Mouse (Mus musculus) frontal cortex, adult (tissue): Measurements from ENCODE around the gene Nipal3.

ENCODE experiments used
- ATAC-seq: cut with Nextera tagmentation; 2 replicates; pipeline ENCODE4 v1.9.2; 2017; ENCODE audit warnings: mild to moderate bottlenecking, moderate library complexity, mixed read lengths; ENCODE audit not compliant: low TSS enrichment

Gene Nipal3

GRCm38 (mm10) chr4:135507547-135508350, 12.9 kb upstream of the Nipal3 start:
- ATAC-seq, result peak; percentile 92

GRCm38 (mm10) chr4:135505794-135506193, 11.0 kb upstream of the Nipal3 start:
- no peak for ATAC-seq

- no peak for ATAC-seq
Measured at GRCm38 (mm10) chr4:135501587-135501986, 6.7 kb upstream of the Nipal3 start.

DNA sequence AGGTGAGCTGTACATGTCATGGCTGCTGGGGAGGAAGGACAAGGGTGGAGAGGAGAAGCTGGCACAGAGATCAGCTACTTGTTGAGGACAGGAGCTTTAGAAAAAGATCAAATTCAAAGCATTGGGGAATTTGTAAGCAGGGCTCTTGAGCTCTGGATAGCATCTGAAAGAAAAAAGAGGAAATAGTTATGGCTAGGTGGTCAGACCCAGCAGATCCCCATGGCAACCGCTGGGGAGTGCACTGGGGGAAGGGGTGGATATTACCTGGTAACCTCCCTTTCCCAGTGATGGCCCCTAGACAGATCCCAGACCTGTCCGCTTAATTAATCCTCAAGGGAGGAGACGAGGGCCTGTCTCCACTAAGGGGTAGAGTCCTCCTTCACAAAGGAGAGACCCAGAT, 5.0 kb upstream of the Nipal3 start:
- ATAC-seq, result no peak

GRCm38 (mm10) chr4:135498136-135498535, 3.3 kb upstream of the Nipal3 start:
- ATAC-seq, result no peak

DNA sequence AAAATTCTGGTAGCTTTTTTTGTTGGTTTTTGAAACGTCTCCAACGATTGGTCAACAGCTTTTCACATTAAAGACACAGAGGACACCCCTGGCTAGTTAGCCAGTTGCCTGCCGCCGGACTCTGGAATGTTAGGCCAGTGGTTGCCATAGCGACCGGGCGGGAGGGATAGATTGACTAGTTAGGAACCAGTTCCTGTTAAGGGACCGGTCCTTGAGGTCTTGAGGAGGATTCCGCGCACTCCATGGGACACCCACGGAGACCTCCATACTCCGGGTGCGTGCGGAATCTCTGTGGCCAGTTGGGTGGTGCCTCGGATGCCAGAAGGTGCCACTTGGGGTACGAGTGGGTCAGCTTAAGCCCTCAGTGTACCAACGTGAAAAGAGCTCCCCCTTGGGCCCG, 972 bp upstream of the Nipal3 start:
- ATAC-seq, result no peak

- ATAC-seq, result no peak
Measured at GRCm38 (mm10) chr4:135495397-135495791, 556 bp upstream of the Nipal3 start.

DNA sequence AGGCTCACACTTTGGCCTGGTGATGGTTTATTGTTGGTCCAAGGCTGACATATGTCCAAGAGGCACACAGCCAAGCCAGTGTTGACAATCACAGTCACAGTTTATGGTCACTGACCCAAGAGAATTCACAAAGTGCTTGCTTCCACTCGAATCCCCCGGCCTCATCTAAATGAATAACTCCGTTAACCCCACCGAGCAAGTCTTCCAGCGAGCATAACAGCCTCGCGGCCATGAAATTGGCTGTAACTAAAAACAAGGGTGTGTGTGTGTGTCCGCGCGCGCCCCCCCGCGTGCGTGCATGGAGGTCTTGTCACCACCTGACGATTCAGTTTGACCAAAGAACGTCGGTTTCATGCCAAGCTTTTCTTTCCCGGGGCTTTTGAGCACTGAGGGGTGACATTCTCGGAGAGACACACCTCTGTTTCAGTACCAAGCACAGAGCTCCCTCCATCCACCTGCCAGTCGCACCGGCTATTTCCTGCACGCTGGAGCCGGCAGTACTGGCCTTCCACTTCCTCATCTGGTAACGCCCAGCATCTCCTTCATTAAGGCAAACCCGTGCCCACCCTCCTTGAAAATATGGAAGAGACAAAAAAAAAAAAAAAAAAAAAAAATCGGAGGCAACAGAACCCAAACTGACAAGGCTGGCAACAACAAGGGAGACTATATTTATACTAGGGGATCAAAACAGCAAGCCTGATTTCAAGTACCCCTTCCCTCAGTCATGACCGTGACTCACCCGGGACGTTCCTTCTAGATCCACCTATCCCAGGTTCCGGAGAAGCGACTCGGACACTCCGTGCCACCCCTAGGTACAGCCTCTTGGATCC, 932 bp downstream of the Nipal3 start:
- no peak; the same call in 1 of the 2 replicates for ATAC-seq

GRCm38 (mm10) chr4:135493271-135493670, 1.6 kb downstream of the Nipal3 start:
- ATAC-seq, result no peak

- no peak for ATAC-seq
Measured at GRCm38 (mm10) chr4:135489256-135489655, 5.6 kb downstream of the Nipal3 start.

DNA sequence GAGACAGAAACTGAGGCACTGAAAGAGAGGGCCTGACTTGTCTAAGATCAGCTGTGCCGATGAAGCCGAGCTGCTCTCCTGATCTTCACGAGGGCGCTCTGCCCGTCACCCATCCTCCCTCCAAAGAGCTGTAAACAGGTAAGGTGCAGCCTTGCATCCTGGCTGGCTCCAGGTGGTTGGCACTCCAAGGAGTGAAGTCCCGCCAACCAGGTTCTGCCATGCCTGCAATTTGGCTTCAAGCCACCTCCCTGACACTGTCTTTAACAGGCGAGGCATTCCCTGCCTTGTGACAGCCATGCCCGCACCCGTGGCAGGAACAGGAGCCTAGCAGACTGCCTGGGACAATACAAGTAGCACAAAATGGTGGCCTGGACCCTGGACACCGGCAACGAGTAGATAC, 8.5 kb downstream of the Nipal3 start:
- ATAC-seq, result no peak

- ATAC-seq, result no peak
Measured at GRCm38 (mm10) chr4:135485086-135485485, 9.8 kb downstream of the Nipal3 start.

GRCm38 (mm10) chr4:135480370-135480769, 14.5 kb downstream of the Nipal3 start:
- ATAC-seq, result no peak

DNA sequence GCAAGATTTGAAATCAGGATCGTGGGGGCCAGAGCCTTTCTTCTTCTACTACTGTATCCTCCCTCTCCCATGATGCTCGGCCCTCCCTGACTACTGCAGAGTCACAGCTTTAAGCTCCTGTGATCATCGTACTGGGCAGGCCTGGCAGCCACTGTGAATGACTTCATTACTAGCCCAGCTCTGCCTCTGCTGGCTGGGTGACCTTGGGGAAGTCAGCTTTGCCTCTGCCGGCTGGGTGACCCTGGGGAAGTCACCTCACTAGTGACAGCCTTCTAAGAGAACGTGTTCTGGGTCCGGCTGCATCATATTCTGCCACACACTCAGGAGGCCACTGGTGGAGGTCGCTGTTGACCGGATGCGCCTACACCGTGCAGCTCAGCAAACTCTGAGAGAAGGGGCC, 17.0 kb downstream of the Nipal3 start:
- ATAC-seq, result no peak

- ATAC-seq, result no peak
Measured at GRCm38 (mm10) chr4:135463406-135463805, 31.4 kb downstream of the Nipal3 start.

- no peak for ATAC-seq
Measured at GRCm38 (mm10) chr4:135453572-135453971, 41.3 kb downstream of the Nipal3 start.

DNA sequence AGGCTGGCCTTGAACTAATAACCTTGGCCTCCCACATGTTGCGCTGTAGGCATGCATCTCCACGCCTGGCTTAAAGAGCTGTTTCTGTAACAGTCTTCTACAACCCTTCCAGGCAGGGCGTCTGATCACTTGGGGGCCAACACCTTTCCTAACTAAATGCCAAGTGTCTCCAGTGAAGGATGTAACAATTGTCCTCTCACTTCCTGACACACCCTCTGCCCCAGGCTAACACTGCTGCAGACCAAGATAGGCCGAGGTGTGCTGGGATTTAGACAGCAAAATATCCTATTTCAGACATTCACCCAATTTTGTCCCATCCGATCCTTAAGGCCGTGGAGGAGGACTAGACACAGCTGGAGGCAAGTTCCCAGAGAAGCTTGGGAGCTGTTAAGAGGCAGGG, 41.7 kb downstream of the Nipal3 start:
- no peak for ATAC-seq

DNA sequence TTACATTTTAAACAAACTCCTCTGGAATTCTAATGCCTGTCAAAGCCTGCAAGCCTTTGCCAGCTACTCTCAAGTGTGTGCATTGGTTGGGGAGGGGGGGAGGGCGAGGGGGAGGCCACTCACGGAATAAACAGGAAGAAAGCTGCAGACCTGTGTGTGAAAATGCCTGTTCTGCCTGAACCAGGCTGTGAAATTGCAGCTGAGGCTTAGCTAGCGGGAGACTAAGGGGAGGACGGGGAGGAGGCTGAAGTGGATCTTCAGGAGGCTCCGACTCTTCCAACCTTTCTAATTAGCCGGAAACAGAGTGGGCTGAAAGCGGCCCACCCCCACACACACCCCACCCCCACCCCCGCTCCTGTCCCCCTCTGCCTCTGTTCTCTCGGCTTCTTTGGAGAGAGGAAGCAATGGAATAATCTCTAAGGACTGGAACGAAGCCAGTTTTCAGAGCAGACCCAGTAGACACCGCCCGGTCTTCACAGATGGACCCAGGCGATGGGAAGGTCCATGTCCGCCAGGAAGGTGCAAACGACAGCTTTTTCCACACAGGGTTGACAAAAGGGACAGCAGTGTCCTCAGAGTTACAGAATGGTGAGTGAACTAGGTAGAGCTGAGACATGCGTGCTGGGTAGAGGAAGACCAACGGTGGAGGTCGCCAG, 43.4 kb downstream of the Nipal3 start:
- no peak for ATAC-seq

DNA sequence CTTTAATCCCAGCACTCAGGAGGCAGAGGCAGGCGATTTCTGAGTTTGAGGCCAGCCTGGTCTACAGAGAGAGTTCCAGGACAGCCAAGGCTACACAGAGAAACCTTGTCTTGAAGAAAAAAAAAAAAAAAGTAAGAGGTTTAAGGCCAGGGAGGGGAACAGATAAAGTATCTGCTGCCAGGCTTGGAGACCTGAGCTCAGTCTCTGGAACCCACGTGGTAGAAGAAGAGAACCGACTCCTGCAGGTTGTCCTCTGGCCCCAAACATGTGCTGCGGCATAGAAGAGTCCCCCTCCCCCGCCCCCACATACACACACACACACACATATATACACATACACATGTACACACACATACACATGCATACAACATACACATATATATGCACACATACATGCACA, 52.4 kb downstream of the Nipal3 start:
- ATAC-seq, result no peak

DNA sequence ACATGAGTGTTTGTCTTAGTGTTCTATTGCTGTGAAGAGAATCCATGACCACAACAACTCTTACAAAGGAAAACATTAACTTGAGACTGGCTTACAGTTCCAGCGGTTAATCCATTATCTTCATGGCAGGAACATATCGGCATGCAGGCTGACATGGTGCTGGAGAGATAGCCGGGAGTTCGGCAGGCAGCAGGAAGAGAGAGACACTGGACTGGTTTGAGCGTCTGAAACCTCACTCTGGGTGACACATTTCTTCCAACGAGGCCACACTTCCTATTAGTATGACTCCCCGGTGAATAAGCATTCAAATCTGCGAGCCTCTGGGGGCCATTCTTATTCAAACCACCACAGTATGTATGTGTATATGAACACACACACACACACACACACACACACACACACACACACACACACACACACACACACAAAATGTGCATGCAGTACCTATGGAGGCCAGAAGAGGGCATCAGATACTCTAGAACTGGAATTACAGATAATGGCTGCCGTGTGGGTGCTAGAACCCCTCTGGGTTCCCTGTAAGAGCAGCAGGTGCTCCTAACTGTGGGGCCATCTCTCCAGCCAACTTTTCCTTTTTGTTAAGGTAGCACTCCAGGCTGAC, 54.8 kb downstream of the Nipal3 start:
- no peak for ATAC-seq

- no peak for ATAC-seq
Measured at GRCm38 (mm10) chr4:135439188-135439647, 55.6 kb downstream of the Nipal3 start.

GRCm38 (mm10) chr4:135437924-135438323, 56.9 kb downstream of the Nipal3 start:
- ATAC-seq, result no peak
